In genomic region chr11:107470521-107471041, GRCm38 (mm10) we compare ENCODE assay signal across 8 mouse cellular contexts. TPM values are rescaled to one million over a fixed set of nuclear protein-coding genes. Genes with fewer than 3 reads are reported as not detected.
DNase-seq lines count a peak whose midpoint lies in the region; ATAC-seq lines count a peak whose summit lies in the region.

Pitpnc1 (minus strand) TSS chr11:107470699.

- DNase-seq in adrenal gland, adult (ENCODE audit: inconsistent age in 2 of 2, low spot score in 1 of 2) = peak; percentile 89 to 96
- DNase-seq in embryo, embryonic 10 days (ENCODE audit: low spot score) = peak; percentile 96
- peak; percentile 78 for DNase-seq in gastrocnemius, postnatal 10 days
- DNase-seq in left cerebral cortex, postnatal 10 days (ENCODE audit: extremely low spot score in 1 of 2, low spot score in 2 of 2) = peak; percentile 84 to 93
- DNase-seq in right cerebral cortex, postnatal 10 days (ENCODE audit: low spot score in 2 of 2) = peak; percentile 93 to 94
- peak; percentile 71 for DNase-seq in urinary bladder, postnatal 25 days (ENCODE audit: low spot score)

- intact Hi-C loops in left cerebral cortex, postnatal 10 days (cut with DNase I) = no loop called here

- ATAC-seq in inflammation-experienced regulatory T-cells, adult 6 months = peak; percentile 76
- peak; percentile 58 for ATAC-seq in megakaryocyte progenitor cell, adult 5-6 weeks (replicated peaks; ENCODE audit: poor library complexity)

RNA-seq across cellular contexts. Expression of gene Pitpnc1, which starts in this region (rescaled TPM):
- total RNA-seq in gastrocnemius, postnatal 10 days (2021) = 10 to 100 TPM; 53.2 to 54.7 TPM
- polyA plus RNA-seq in inflammation-experienced regulatory T-cells, adult 6 months (2017; shearing (Covaris generic)) = 100 to 1,000 TPM in 2 of 3 experiments, 10 to 100 TPM in 1; 72.1 to 124 (median 106) TPM
- 10 to 100 TPM; 76.1 to 83.2 TPM for total RNA-seq in left cerebral cortex, postnatal 10 days (2021)
- total RNA-seq in megakaryocyte progenitor cell, adult 5-6 weeks (2015) = 26.3 and 33.4 TPM in 2 replicates
- 10.0 and 20.8 TPM in 2 replicates for total RNA-seq in megakaryocyte progenitor cell, adult 5-6 weeks (2017)

Comparison
In these comparisons a context has a peak if more than half of its experiments do, and no peak if none do; other contexts are left out.
1. Peak in every context shown above with its lines: DNase-seq and ATAC-seq.